Mouse (Mus musculus): ENCODE measurements at regions not wholly inside any gene's neighbourhood (a gene's known extent, or its start where the extent isn't known, plus 50 kb on each side); places are given as distances from the start of the nearest gene placed in this dataset.

GRCm38 (mm10) chr7:83088125-83088524 lies 221.0 kb downstream of the Mex3b start:
- no peak for TF ChIP-seq CTCF (IDR thresholded peaks at IDR 0.05; ENCODE audit: control insufficient read depth, insufficient read depth, low read length)
- TF ChIP-seq POLR2A (IDR thresholded peaks at IDR 0.05; ENCODE audit: borderline replicate concordance, control insufficient read depth, low read depth, low read length), result no peak

Measured in bone marrow, adult 2 months (tissue).